Mouse (Mus musculus): ENCODE data around the gene Gorasp1. TPM values are rescaled to one million over a fixed set of nuclear protein-coding genes. Genes with fewer than 3 reads are reported as not detected.

Gene Gorasp1
- 16.8 and 21.5 TPM in 2 replicates for total RNA-seq (2012; rRNA removed)

- H3K27ac ChIP-seq (ENCODE audit: insufficient read depth, low read depth, low read length, poor library complexity, severe bottlenecking): no peak within 1 kb of the TSS
- DNase-seq (ENCODE audit: low read depth, low spot score): peak; percentile 83
- H3K9ac ChIP-seq (ENCODE audit: insufficient read depth, low read depth, low read length, poor library complexity, severe bottlenecking): peak within 1 kb of the TSS; percentile 88
- H3K36me3 ChIP-seq (ENCODE audit: control insufficient read depth, insufficient read depth, low read length, poor library complexity, severe bottlenecking): no peaks in the 10 kb centered on the region; the same call in 1 of the 2 replicates
- no peaks in the 10 kb centered on the region for H3K9me3 ChIP-seq (ENCODE audit: control insufficient read depth, insufficient read depth, low read depth, low read length)
- peaks cover under 1 to 28% of the 10 kb centered on the region in 2 experiments; a peak in 3 of 4 replicates for H3K4me1 ChIP-seq (ENCODE audit: control insufficient read depth in 2 of 2, insufficient read depth in 2 of 2, low read length in 2 of 2, poor library complexity in 1 of 2)
- peak within 1 kb of the TSS; percentile 75 to 87 for H3K4me3 ChIP-seq (ENCODE audit: insufficient read depth in 1 of 2, low read depth in 1 of 2, low read length in 2 of 2, poor library complexity in 1 of 2, severe bottlenecking in 1 of 2)
- TF ChIP-seq HCFC1 (IDR thresholded peaks at IDR 0.05; ENCODE audit: borderline replicate concordance, insufficient read depth, low read length): peak; percentile 21; the same call in 1 of the 2 replicates
- no peak for TF ChIP-seq ZC3H11A (IDR thresholded peaks at IDR 0.05; ENCODE audit: borderline replicate concordance, low read depth, low read length)
- in situ Hi-C loops (cut with MboI; ENCODE audit: low sequenced_read_pairs in 2 of 2, unreplicated experiment in 2 of 2): no loop called here
These were observed at the start of gene Gorasp1, which contains the start of gene Ttc21a for GRCm38 (mm10) chr9:119937005-119937773. TSS of gene Gorasp1 (minus strand) at chr9:119937565. TSS of gene Ttc21a (plus strand) at chr9:119937606.

- H3K9ac ChIP-seq (ENCODE audit: insufficient read depth, low read depth, low read length, poor library complexity, severe bottlenecking): no peak overlapping the region
- no peak overlapping the region for H3K4me3 ChIP-seq (ENCODE audit: insufficient read depth in 1 of 2, low read depth in 1 of 2, low read length in 2 of 2, poor library complexity in 1 of 2, severe bottlenecking in 1 of 2)
- no peaks in the 10 kb centered on the region for H3K9me3 ChIP-seq (ENCODE audit: control insufficient read depth, insufficient read depth, low read depth, low read length)
- DNase-seq (ENCODE audit: low read depth, low spot score): no peak
- H3K36me3 ChIP-seq (ENCODE audit: control insufficient read depth, insufficient read depth, low read length, poor library complexity, severe bottlenecking): no peaks in the 10 kb centered on the region; the same call in 1 of the 2 replicates
- H3K27ac ChIP-seq (ENCODE audit: insufficient read depth, low read depth, low read length, poor library complexity, severe bottlenecking): peak overlapping the region; percentile 19; the same call in 1 of the 2 replicates
- peaks cover 4 to 26% of the 10 kb centered on the region in 2 experiments; a peak in 2 of 4 replicates for H3K4me1 ChIP-seq (ENCODE audit: control insufficient read depth in 2 of 2, insufficient read depth in 2 of 2, low read length in 2 of 2, poor library complexity in 1 of 2)
- in situ Hi-C loops (cut with MboI; ENCODE audit: low sequenced_read_pairs in 2 of 2, unreplicated experiment in 2 of 2): no loop called here
- no peak for TF ChIP-seq ZC3H11A (IDR thresholded peaks at IDR 0.05; ENCODE audit: borderline replicate concordance, low read depth, low read length)
- no peak for TF ChIP-seq ZNF384 (IDR thresholded peaks at IDR 0.05; ENCODE audit: low read depth, low read length)
- no peak for TF ChIP-seq HCFC1 (IDR thresholded peaks at IDR 0.05; ENCODE audit: borderline replicate concordance, insufficient read depth, low read length)
- TF ChIP-seq MAFK (IDR thresholded peaks at IDR 0.05; ENCODE audit: insufficient read depth, low read depth, low read length): no peak
- TF ChIP-seq CHD2 (IDR thresholded peaks at IDR 0.05; ENCODE audit: low read depth, low read length): no peak
These were observed 48.7 kb upstream of the Gorasp1 start for GRCm38 (mm10) chr9:119985881-119986574.

GRCm38 (mm10) chr9:119984536-119985011 is 47.2 kb upstream of the Gorasp1 start, which contains the start of gene Csrnp1:
TSS of gene Csrnp1 (minus strand) at chr9:119984658.
- Histone ChIP-seq H3K9me3 (ENCODE audit: control insufficient read depth, insufficient read depth, low read depth, low read length) (no peaks in the 10 kb centered on the region), H3K9ac (ENCODE audit: insufficient read depth, low read depth, low read length, poor library complexity, severe bottlenecking) (peak within 1 kb of the TSS; percentile 79), H3K27ac (ENCODE audit: insufficient read depth, low read depth, low read length, poor library complexity, severe bottlenecking) (peak within 1 kb of the TSS; percentile 90), H3K4me1 (ENCODE audit: control insufficient read depth in 2 of 2, insufficient read depth in 2 of 2, low read length in 2 of 2, poor library complexity in 1 of 2) (peaks cover 8 to 38% of the 10 kb centered on the region in 2 experiments), H3K4me3 (ENCODE audit: insufficient read depth in 1 of 2, low read depth in 1 of 2, low read length in 2 of 2, poor library complexity in 1 of 2, severe bottlenecking in 1 of 2) (peak within 1 kb of the TSS; percentile 83 to 87), H3K36me3 (ENCODE audit: control insufficient read depth, insufficient read depth, low read length, poor library complexity, severe bottlenecking) (peaks cover 2% of the 10 kb centered on the region)
- 0 out of 2 replicates have a peak, but pooled peaks have one; percentile 13 for TF ChIP-seq MAFK (IDR thresholded peaks at IDR 0.05; ENCODE audit: insufficient read depth, low read depth, low read length)
- 0 out of 2 replicates have a peak, but pooled peaks have one; percentile 38 for TF ChIP-seq HCFC1 (IDR thresholded peaks at IDR 0.05; ENCODE audit: borderline replicate concordance, insufficient read depth, low read length)
- no peak for TF ChIP-seq ZC3H11A (IDR thresholded peaks at IDR 0.05; ENCODE audit: borderline replicate concordance, low read depth, low read length)
- no peak for TF ChIP-seq CHD2 (IDR thresholded peaks at IDR 0.05; ENCODE audit: low read depth, low read length)
- TF ChIP-seq ZNF384 (IDR thresholded peaks at IDR 0.05; ENCODE audit: low read depth, low read length): no peak
- peak; percentile 91 for DNase-seq (ENCODE audit: low read depth, low spot score)
- in situ Hi-C loops (cut with MboI; ENCODE audit: low sequenced_read_pairs in 2 of 2, unreplicated experiment in 2 of 2): no loop called here

GRCm38 (mm10) chr9:119983585-119984535 is 46.5 kb upstream of the Gorasp1 start:
- peak overlapping the region; percentile 79 for H3K9ac ChIP-seq (ENCODE audit: insufficient read depth, low read depth, low read length, poor library complexity, severe bottlenecking)
- H3K36me3 ChIP-seq (ENCODE audit: control insufficient read depth, insufficient read depth, low read length, poor library complexity, severe bottlenecking): peaks cover 2% of the 10 kb centered on the region
- H3K9me3 ChIP-seq (ENCODE audit: control insufficient read depth, insufficient read depth, low read depth, low read length): no peaks in the 10 kb centered on the region
- peaks cover 10 to 43% of the 10 kb centered on the region in 2 experiments for H3K4me1 ChIP-seq (ENCODE audit: control insufficient read depth in 2 of 2, insufficient read depth in 2 of 2, low read length in 2 of 2, poor library complexity in 1 of 2)
- in situ Hi-C loops (cut with MboI; ENCODE audit: low sequenced_read_pairs in 2 of 2, unreplicated experiment in 2 of 2): no loop called here
- H3K27ac ChIP-seq (ENCODE audit: insufficient read depth, low read depth, low read length, poor library complexity, severe bottlenecking): peak overlapping the region; percentile 90
- DNase-seq (ENCODE audit: low read depth, low spot score): no peak
- TF ChIP-seq CHD2 (IDR thresholded peaks at IDR 0.05; ENCODE audit: low read depth, low read length) (no peak; the same call in 1 of the 2 replicates), ZNF384 (IDR thresholded peaks at IDR 0.05; ENCODE audit: low read depth, low read length) (peak; percentile 90)
- H3K4me3 ChIP-seq (ENCODE audit: insufficient read depth in 1 of 2, low read depth in 1 of 2, low read length in 2 of 2, poor library complexity in 1 of 2, severe bottlenecking in 1 of 2): peak overlapping the region; percentile 83 to 87
